Mouse (Mus musculus) liver, postnatal 0 days (tissue): Measurements from ENCODE around the gene Fbxw7. TPM values are rescaled to one million over a fixed set of nuclear protein-coding genes. Genes with fewer than 3 reads are reported as not detected.

Experiments used
- ATAC-seq: fragments of 200-750 bp; cut with Nextera tagmentation; 2 replicates; pipeline ENCODE4 v1.8.0; 2017; ENCODE audit warnings: mild to moderate bottlenecking, moderate library complexity
- DNase-seq: peaks from one replicate; pipeline ENCODE4 v3.0.0-alpha.2; 2016
- H3K27ac ChIP-seq: fragments of 300-500 bp; sonication (generic); 2 replicates; pipeline ENCODE4 v1.5.1; 2014; ENCODE audit warnings: antibody characterized with exemption, moderate library complexity, mild to moderate bottlenecking, low read depth
- H3K27me3 ChIP-seq: fragments of 300-500 bp; sonication (generic); 2 replicates; pipeline ENCODE4 v1.6.1; 2014; ENCODE audit warnings: low read length, control low read depth, mixed read lengths; ENCODE audit not compliant: insufficient read depth
- H3K36me3 ChIP-seq: fragments of 300-500 bp; sonication (generic); replicated peaks from 2 replicates; pipeline ENCODE4 v1.6.1; 2014; ENCODE audit warnings: mild to moderate bottlenecking, control low read depth, low read length, moderate library complexity, mixed read lengths; ENCODE audit not compliant: insufficient read depth
- H3K4me1 ChIP-seq: fragments of 300-500 bp; sonication (generic); 2 replicates; pipeline ENCODE4 v1.6.1; 2014; ENCODE audit warnings: antibody characterized with exemption, mild to moderate bottlenecking, control low read depth; ENCODE audit not compliant: insufficient read depth
- H3K4me2 ChIP-seq: fragments of 300-500 bp; sonication (generic); 2 replicates; pipeline ENCODE4 v1.6.1; 2014; ENCODE audit warnings: low read depth, mild to moderate bottlenecking, low read length, moderate library complexity, mixed read lengths
- H3K4me3 ChIP-seq: fragments of 300-500 bp; sonication (generic); 2 replicates; pipeline ENCODE4 v1.5.1; 2014; ENCODE audit warnings: low read depth, low read length
- H3K9ac ChIP-seq: fragments of 300-500 bp; sonication (generic); replicated peaks from 2 replicates; pipeline ENCODE4 v1.6.1; 2014; ENCODE audit warnings: mild to moderate bottlenecking, moderate library complexity
- H3K9me3 ChIP-seq: fragments of 300-500 bp; sonication (generic); 2 replicates; pipeline ENCODE4 v1.6.1; 2016; ENCODE audit warnings: mild to moderate bottlenecking, control low read depth, low read length, mixed read lengths
- CTCF ChIP-seq: sonication (generic); IDR thresholded peaks from 2 replicates; pipeline ENCODE4 v1.5.1; 2016; ENCODE audit warnings: antibody characterized with exemption, low read depth
- EP300 ChIP-seq: IDR thresholded peaks from 2 replicates; pipeline ENCODE4 v1.6.1; 2016; ENCODE audit warnings: antibody characterized with exemption, low read depth, mild to moderate bottlenecking
- WGBS: fragments of 180-500 bp; shearing (Covaris S2); extraction: QIAGEN DNeasy Blood & Tissue Kit; methylation state at CpG from one replicate; pipeline ENCODE4 v1.1.7; 2014; ENCODE audit not compliant: insufficient replicate concordance; 5-methylcytosine and 5-hydroxymethylcytosine counted together
- polyA plus RNA-seq: library from polyadenylated mRNA; unstranded; fragments of >200 nt; fragmentation: Nextera tagmentation; extraction: Ambion mirVana; gene quantifications from 2 replicates; pipeline ENCODE4 v1.2.1, GENCODE M21; 2015

Gene Fbxw7
- polyA plus RNA-seq, 1 experiment from 2014 or later: 2.8 TPM

DNA sequence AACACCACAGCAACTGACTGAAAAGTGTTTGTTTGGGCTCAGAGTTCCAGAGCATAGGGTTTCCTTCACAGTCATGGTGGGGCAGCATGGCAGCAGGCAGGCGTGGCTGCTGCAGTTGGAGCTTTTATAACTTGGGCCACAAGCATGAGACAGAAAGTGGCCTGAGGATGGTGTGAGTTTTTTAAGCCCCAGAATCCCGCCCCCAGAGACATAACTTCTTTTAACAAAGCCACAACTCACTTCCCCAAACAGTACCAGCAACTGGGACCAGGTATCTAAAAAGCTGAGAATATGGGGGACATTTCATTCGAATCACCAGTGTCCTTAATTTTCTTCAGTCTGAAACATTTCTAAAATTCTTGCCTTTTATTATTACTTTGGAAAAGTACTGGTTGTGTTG is 22.9 kb downstream of the Fbxw7 start:
- Histone ChIP-seq H3K27me3 (no peaks in the 10 kb centered on the region), H3K27ac (no peak overlapping the region), H3K9ac (no peak overlapping the region), H3K4me2 (no peak overlapping the region), H3K4me1 (no peaks in the 10 kb centered on the region), H3K9me3 (no peaks in the 10 kb centered on the region), H3K4me3 (no peak overlapping the region), H3K36me3 (no peaks in the 10 kb centered on the region)
- ATAC-seq (no peak), DNase-seq (no peak)
- TF ChIP-seq EP300 (no peak), CTCF (no peak)
- 70% methylated on average over 3 of the region's 3 CpGs for WGBS

DNA sequence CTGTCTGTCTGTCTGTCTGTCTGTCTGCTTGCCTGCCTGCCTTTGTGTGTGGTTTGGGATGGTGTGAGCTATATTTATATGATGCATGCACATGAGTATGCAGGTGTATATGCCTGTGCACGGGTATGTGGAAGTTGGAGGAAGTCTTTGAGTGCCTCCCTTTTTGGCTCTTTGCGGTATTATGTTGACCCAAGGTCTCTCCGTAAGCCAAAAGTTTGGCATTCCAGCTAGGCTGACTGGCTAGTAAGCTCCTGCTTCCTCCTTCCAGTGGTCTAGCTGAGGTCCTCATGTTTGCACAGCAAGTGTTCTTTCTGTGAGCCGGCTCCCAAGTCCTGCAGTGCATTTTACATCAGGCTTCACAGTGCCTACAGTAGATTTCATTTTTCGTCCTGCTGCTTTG is 24.4 kb downstream of the Fbxw7 start:
- ATAC-seq (no peak), DNase-seq (no peak)
- Histone ChIP-seq H3K27me3 (no peaks in the 10 kb centered on the region), H3K27ac (no peak overlapping the region), H3K4me2 (no peak overlapping the region), H3K9me3 (no peaks in the 10 kb centered on the region), H3K4me3 (no peak overlapping the region), H3K4me1 (no peaks in the 10 kb centered on the region), H3K9ac (no peak overlapping the region), H3K36me3 (no peaks in the 10 kb centered on the region)
- 75% methylated on average over 5 of the region's 5 CpGs for WGBS
- TF ChIP-seq EP300 (no peak), CTCF (no peak)

DNA sequence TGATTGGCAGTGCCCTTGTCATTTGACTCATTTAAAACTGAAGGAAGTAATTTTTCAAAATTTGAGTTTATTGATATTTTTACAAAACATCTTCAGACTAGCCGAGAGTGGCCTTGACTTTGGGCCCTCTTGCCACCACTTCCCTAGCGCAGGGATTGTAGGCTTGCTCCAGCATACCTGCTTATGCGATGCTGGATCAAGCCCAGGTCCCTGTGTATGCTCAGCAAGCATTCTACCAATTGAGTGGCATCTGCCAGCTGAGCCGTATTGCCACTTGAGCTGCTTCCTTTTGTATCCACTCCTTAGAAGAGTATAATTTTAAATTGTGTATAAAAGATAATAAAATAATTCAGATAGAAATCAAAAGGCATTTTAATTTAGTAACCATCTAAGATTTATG is 26.2 kb downstream of the Fbxw7 start:
- no peak overlapping the region for H3K27ac ChIP-seq
- TF ChIP-seq EP300 (no peak), CTCF (no peak)
- H3K4me3 ChIP-seq: no peak overlapping the region
- no peak overlapping the region for H3K9ac ChIP-seq
- H3K9me3 ChIP-seq: no peaks in the 10 kb centered on the region
- DNase-seq (no peak), ATAC-seq (no peak)
- no peak overlapping the region for H3K4me2 ChIP-seq
- WGBS: 89% methylated on average over 4 of the region's 4 CpGs
- H3K4me1 ChIP-seq: no peaks in the 10 kb centered on the region
- H3K36me3 ChIP-seq: no peaks in the 10 kb centered on the region
- no peaks in the 10 kb centered on the region for H3K27me3 ChIP-seq

DNA sequence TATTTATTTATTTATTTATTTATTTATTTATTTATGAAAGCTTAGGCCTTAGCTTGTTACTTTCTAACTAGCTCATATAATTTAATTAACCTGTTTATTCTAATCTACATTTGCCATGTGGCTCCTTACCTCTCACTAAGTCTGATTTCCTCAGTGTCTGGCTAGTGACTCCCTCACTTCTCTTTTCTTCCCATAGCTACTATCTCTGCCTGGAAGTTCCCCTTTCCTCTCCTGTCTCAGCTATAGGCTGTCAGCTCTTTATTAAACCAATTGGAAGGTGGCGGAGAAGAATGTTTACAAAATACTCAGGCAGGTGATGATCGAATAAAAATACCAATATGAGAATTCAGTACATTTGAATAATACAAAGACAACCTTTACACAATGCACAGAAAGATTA is 27.7 kb downstream of the Fbxw7 start:
- Histone ChIP-seq H3K9me3 (no peaks in the 10 kb centered on the region), H3K27ac (no peak overlapping the region), H3K27me3 (no peaks in the 10 kb centered on the region), H3K4me2 (no peak overlapping the region), H3K4me1 (no peaks in the 10 kb centered on the region), H3K9ac (no peak overlapping the region), H3K36me3 (no peaks in the 10 kb centered on the region), H3K4me3 (no peak overlapping the region)
- no peak for DNase-seq
- TF ChIP-seq CTCF (no peak), EP300 (no peak)
- 69% methylated on average over 2 of the region's 2 CpGs for WGBS
- ATAC-seq: no peak

DNA sequence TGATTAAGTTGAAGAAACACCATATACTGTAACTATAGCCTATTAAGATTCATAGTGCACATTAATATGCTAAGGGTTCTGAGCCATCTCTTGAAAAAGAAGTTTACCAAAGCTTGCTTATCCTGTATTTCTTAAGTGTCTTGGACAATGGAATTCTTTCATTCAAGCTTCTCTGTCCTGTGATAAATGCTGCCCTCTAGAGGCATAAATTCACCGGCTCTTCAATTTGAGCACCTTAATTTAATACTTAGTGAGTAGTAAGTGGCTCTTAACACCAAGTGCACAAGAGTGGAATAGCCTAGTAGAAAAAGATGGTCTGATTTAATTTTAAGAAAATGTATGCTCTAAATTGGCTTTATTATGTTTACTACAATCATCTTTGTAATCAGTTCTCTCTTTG is 28.5 kb downstream of the Fbxw7 start:
- WGBS: 42% methylated on average over 1 of the region's 1 CpGs
- peak; percentile 32 for DNase-seq
- Histone ChIP-seq H3K36me3 (no peaks in the 10 kb centered on the region), H3K27me3 (no peaks in the 10 kb centered on the region), H3K9me3 (no peaks in the 10 kb centered on the region), H3K4me2 (no peak overlapping the region), H3K27ac (no peak overlapping the region), H3K9ac (no peak overlapping the region), H3K4me1 (peaks cover 1% of the 10 kb centered on the region; the same call in 1 of the 2 replicates), H3K4me3 (no peak overlapping the region)
- TF ChIP-seq CTCF (peak; percentile 79), EP300 (no peak)
- no peak for ATAC-seq

DNA sequence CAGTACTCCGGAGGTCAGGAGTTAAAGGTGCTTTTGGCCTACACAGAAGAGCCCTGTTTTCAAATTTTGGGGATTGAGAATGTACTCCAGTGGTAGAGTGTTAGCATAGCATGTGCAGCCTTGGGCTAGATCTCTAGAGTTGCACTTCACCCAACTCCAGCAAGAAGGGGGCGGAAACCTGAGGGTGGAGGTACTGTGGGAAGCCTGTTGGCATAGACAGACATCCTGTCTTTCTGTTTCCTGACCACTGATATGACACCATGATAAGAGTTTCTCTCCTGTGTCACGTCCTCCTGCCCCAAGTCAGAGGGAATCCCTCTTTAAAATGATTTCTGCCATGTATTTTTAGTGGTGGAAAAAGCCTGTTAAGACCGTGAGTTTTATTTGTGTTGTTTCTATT is 33.7 kb downstream of the Fbxw7 start:
- no peak overlapping the region for H3K27ac ChIP-seq
- ATAC-seq (no peak), DNase-seq (no peak)
- H3K9me3 ChIP-seq: no peaks in the 10 kb centered on the region
- no peak overlapping the region for H3K4me3 ChIP-seq
- TF ChIP-seq EP300 (no peak), CTCF (no peak)
- H3K27me3 ChIP-seq: no peaks in the 10 kb centered on the region
- H3K36me3 ChIP-seq: no peaks in the 10 kb centered on the region
- peaks cover 8% of the 10 kb centered on the region for H3K4me1 ChIP-seq
- WGBS: 51% methylated on average over 4 of the region's 4 CpGs
- no peak overlapping the region for H3K9ac ChIP-seq
- no peak overlapping the region for H3K4me2 ChIP-seq

DNA sequence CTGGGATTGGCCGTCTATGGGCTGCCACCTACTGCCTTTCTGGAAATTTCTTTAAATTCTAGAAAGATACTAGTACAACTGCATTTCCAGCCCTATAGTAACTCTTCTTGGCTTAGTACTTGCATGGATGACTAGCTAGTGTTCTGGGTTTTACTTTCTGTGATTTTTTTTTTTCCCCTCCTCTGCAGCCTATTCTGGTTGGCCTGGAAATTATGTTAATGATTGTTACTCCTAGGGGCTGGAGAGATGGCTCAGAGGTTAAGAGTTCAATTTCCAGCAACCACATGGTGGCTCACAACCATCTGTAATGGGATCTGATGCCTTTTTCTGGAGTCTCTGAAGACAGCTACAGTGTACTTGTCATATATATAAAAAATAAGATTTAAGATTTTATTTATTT is 35.4 kb downstream of the Fbxw7 start:
- WGBS: 83% methylated on average over 1 of the region's 1 CpGs
- H3K36me3 ChIP-seq: no peaks in the 10 kb centered on the region

More for the DNA sequence above, 35.4 kb downstream of the Fbxw7 start:
- H3K27me3 ChIP-seq: no peaks in the 10 kb centered on the region
- no peak overlapping the region for H3K9ac ChIP-seq
- peaks cover 8% of the 10 kb centered on the region for H3K4me1 ChIP-seq
- no peaks in the 10 kb centered on the region for H3K9me3 ChIP-seq
- TF ChIP-seq CTCF (no peak), EP300 (no peak)
- no peak overlapping the region for H3K4me3 ChIP-seq
- H3K4me2 ChIP-seq: no peak overlapping the region
- DNase-seq (no peak), ATAC-seq (no peak)
- H3K27ac ChIP-seq: no peak overlapping the region
